Mouse (Mus musculus) heart, embryonic 11.5 days (tissue): ENCODE measurements around the gene Washc1. TPM values are rescaled to one million over a fixed set of nuclear protein-coding genes. Genes with fewer than 3 reads are reported as not detected.
"Not testable (repeated sequence)": the region's sequence is repeated elsewhere in the genome, so short reads cannot be mapped to it uniquely, and the experiment has no call there.

Experiments used
- ATAC-seq: fragments of 200-750 bp; cut with Nextera tagmentation; replicated peaks from 2 replicates; pipeline ENCODE4 v1.8.0; 2017; ENCODE audit warnings: moderate library complexity; ENCODE audit not compliant: insufficient number of reproducible peaks, low FRiP score, low TSS enrichment
- H3K27ac ChIP-seq: fragments of 300-500 bp; sonication (generic); 2 replicates; pipeline ENCODE4 v1.5.1; 2014; ENCODE audit warnings: mild to moderate bottlenecking, low read depth, low read length
- H3K27me3 ChIP-seq: fragments of 300-500 bp; sonication (generic); 2 replicates; pipeline ENCODE4 v1.6.1; 2014; ENCODE audit warnings: mild to moderate bottlenecking, low read length, mixed read lengths; ENCODE audit not compliant: control insufficient read depth, insufficient read depth
- H3K36me3 ChIP-seq: fragments of 300-500 bp; sonication (generic); 2 replicates; pipeline ENCODE4 v1.6.1; 2014; ENCODE audit warnings: mild to moderate bottlenecking, low read length, moderate library complexity, mixed read lengths; ENCODE audit not compliant: control insufficient read depth, insufficient read depth
- H3K4me1 ChIP-seq: fragments of 300-500 bp; sonication (generic); 2 replicates; pipeline ENCODE4 v1.6.1; 2014; ENCODE audit warnings: low read length; ENCODE audit not compliant: control insufficient read depth, insufficient read depth
- H3K4me2 ChIP-seq: fragments of 300-500 bp; sonication (generic); 2 replicates; pipeline ENCODE4 v1.6.1; 2014; ENCODE audit warnings: mild to moderate bottlenecking, moderate library complexity
- H3K4me3 ChIP-seq: fragments of 300-500 bp; sonication (generic); 2 replicates; pipeline ENCODE4 v1.5.1; 2014; ENCODE audit warnings: low read depth, low read length
- H3K9ac ChIP-seq: fragments of 300-500 bp; sonication (generic); 2 replicates; pipeline ENCODE4 v1.6.1; 2014; ENCODE audit warnings: mild to moderate bottlenecking, low read depth, low read length, moderate library complexity
- H3K9me3 ChIP-seq: fragments of 300-500 bp; sonication (generic); replicated peaks from 2 replicates; pipeline ENCODE4 v1.6.1; 2016; ENCODE audit warnings: low read length; ENCODE audit not compliant: control insufficient read depth
- WGBS: fragments of 180-500 bp; shearing (Covaris S2); extraction: QIAGEN DNeasy Blood & Tissue Kit; methylation state at CpG from one replicate; pipeline ENCODE4 v1.1.7; 2014; ENCODE audit not compliant: insufficient replicate concordance; 5-methylcytosine and 5-hydroxymethylcytosine counted together
- polyA plus RNA-seq: library from polyadenylated mRNA; unstranded; fragments of >200 nt; fragmentation: Nextera tagmentation; extraction: Ambion mirVana; gene quantifications from 2 replicates; pipeline ENCODE4 v1.2.1, GENCODE M21; 2014

The Washc1 gene
- polyA plus RNA-seq, 1 experiment from 2014 or later = 27.9 TPM

GRCm38 (mm10) chr17:66154876-66155275, 43.5 kb downstream of the Washc1 start:
- Histone ChIP-seq H3K36me3 (peaks cover 8% of the 10 kb centered on the region), H3K4me3 (no peak overlapping the region), H3K4me1 (no peaks in the 10 kb centered on the region), H3K9me3 (no peaks in the 10 kb centered on the region), H3K27me3 (no peaks in the 10 kb centered on the region), H3K27ac (no peak overlapping the region), H3K4me2 (no peak overlapping the region), H3K9ac (no peak overlapping the region)
- no peak for ATAC-seq
- 68% methylated on average over 2 of the region's 2 CpGs for WGBS

- H3K36me3 ChIP-seq = no peaks in the 10 kb centered on the region
- no peak overlapping the region for H3K27ac ChIP-seq
- H3K4me3 ChIP-seq = no peak overlapping the region
- H3K4me1 ChIP-seq = no peaks in the 10 kb centered on the region
- no peaks in the 10 kb centered on the region; the same call in 1 of the 2 replicates for H3K9me3 ChIP-seq
- H3K27me3 ChIP-seq = no peaks in the 10 kb centered on the region
- H3K9ac ChIP-seq = no peak overlapping the region
- no peak overlapping the region for H3K4me2 ChIP-seq
- 82% methylated on average over 5 of the region's 5 CpGs for WGBS
- no peak for ATAC-seq
Measured at GRCm38 (mm10) chr17:66158271-66158670, 46.9 kb downstream of the Washc1 start.

GRCm38 (mm10) chr17:66167141-66167540, 55.8 kb downstream of the Washc1 start:
- H3K9me3 ChIP-seq, H3K4me2 ChIP-seq, H3K27ac ChIP-seq, H3K27me3 ChIP-seq, ATAC-seq, H3K4me1 ChIP-seq, H3K9ac ChIP-seq, H3K36me3 ChIP-seq, H3K4me3 ChIP-seq: not testable (repeated sequence)
- 92% methylated on average over 5 of the region's 5 CpGs for WGBS

Other genes with a start within 250 kb of the Washc1 start
- 46.9 and 47.5 TPM in 2 replicates for gene Ralbp1, start 225.7 kb upstream of the Washc1 start, polyA plus RNA-seq
- 86.8 and 93.6 TPM in 2 replicates for gene Twsg1, start 160.3 kb upstream of the Washc1 start, polyA plus RNA-seq
- gene Ankrd12, start 34.5 kb upstream of the Washc1 start, polyA plus RNA-seq = 17.3 and 17.7 TPM in 2 replicates
- gene Ndufv2, start 10.0 kb upstream of the Washc1 start, polyA plus RNA-seq = 530 and 551 TPM in 2 replicates
- gene Ddx11, start 12.0 kb downstream of the Washc1 start, polyA plus RNA-seq = 12.4 and 16.4 TPM in 2 replicates